Mouse (Mus musculus): ENCODE measurements around the gene Mrtfb.

Mrtfb gene

DNA sequence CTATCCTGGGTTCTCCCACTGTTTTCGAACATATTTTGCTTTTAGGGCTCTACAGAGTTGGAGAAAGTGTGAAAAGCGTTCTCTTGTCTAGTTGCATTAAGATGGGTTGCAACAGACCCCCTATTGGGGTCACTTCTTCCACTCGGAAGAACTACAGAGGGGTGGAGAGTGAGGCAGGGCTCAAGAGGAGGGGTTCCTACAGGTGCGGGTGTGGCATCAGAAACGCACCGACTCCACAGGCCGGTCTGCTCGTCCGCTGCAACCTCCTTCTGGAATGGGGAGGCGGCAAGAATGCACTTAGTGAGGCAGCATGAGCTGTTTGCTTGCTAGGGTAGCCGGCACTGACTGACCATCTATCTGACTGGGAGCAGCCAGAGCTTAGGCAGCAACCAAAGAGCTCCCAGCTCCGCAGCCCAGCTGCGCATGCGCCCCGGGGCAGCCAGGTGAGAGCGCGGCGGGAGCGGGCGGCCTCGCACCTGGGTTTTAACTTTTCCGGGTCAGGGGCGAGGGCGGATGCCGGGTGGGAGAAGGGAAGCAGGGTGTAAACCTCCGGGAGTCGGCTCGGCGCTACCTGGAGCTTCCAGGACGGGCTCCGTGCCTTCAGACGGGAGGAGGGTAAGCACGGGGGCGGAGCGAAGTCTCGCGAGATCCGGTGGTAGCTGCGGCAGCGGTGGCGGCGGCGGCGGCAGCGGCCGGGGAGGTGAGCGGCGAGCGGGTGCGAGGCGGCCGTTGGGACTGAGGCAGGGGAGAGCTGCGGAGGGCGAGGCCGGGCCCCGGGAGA lies at the start of gene Mrtfb:
Gene Mrtfb, plus strand, starts transcription at position 627 of the 781 bp plus-strand sequence.
- peak; percentile 89 for DNase-seq

GRCm38 (mm10) chr16:13207649-13208048 lies 48.6 kb upstream of the Mrtfb start:
- no peak for DNase-seq

GRCm38 (mm10) chr16:13208087-13208486 lies 48.2 kb upstream of the Mrtfb start:
- no peak for DNase-seq

GRCm38 (mm10) chr16:13212781-13213180 lies 43.5 kb upstream of the Mrtfb start:
- no peak for DNase-seq

GRCm38 (mm10) chr16:13216116-13216952 lies 39.9 kb upstream of the Mrtfb start:
- DNase-seq: no peak

- DNase-seq: no peak
Observed at GRCm38 (mm10) chr16:13217951-13218350, 38.3 kb upstream of the Mrtfb start.

DNA sequence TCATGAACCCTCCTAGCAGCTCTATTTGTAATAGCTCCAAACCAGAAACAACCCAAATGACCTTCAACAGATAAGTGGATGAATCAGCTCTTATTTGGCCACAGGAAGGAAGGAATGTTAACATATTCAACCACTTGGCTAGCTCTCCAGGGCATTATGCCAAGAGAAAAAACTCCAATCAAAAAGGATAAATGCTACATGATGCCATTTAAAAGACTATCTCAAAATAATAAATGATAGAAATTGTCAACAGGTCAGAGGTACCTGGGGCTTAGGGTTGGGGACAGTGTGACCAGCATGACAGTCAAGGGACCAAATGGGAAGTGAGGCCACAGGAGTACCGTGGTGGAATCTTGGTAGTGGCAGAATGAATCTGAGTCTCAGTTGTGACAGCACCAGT lies 34.8 kb upstream of the Mrtfb start:
- DNase-seq: no peak

DNA sequence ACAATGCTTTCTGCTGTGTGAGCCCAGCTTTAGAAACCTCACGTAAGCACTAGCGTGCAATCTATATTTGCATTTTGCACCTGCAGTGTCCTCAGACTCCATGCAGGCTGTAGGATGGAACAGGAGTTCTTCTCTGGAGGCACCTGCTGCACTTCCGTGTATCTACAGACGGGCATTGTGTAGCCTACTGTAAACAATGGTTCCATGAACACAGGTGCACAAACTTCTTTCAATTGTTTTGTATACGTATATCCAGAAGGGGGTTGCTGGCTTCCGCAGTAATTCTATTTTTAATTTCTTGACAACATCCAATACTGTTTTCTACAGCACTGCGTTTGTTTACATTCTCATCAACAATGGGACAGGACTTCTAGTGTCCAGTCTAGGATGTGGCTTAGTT lies 24.2 kb upstream of the Mrtfb start:
- DNase-seq: no peak

DNA sequence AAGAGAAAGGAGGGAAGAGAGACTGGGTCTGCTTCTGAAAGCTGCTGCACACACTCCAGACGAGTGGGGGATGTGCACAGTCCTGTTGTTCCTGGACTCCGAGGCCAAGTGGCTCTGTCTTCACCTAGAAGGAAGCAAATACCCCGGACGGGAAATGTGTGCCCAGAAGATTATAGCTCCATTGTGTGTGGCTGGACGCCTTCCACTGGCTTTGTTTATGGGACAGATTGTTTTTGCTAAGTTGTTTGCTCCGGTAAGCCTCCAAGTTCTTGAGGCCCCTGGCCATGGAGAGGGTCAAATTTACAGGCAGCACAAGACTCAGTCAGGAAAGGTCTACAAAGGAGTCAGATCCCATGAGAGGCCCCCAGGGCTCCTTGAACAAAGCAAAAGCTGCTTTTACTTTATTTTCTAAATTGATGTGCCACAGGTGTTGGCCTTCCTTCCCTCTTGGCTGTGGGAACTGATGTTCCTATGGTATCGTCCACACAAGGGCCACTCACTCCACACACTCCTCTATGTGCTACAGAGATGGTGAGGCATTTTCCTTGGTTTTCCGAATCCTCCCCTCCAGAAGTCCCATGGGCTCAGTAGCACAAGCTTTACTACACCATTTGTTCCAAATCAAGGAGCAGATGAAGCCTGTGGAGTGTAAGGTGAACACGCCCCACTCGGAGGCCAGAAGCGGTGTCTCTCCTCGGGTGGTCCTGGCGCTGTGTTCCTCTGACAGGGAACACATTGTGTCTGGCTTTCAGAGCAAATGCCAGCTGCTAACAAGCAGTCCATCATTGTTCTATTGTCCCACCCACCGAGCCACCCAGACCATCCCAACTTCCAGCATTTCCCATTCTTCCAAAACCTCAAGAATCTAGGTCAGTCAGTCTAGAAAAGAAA lies 23.1 kb upstream of the Mrtfb start:
- peak; percentile 13 for DNase-seq

DNA sequence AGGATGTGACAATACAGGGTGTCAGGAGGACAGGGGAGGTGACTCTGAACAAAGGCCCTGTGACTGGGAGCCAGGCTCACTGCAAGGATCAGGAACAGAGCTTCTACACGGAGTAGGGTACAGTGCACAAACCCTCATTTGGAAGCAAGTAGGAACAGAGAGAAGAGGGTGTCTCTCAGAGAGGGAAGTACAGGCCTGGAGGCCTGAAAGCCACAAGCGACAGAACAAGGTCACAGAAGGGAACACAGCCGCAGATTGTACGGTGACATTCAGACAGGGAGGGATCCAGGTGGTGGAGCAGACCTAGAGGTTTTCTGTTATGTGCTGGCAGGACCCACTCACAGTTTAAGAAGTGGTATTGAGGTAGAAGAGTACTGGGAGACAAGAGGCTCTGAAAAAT lies 17.2 kb upstream of the Mrtfb start:
- DNase-seq: no peak

- DNase-seq: no peak
Observed at GRCm38 (mm10) chr16:13239544-13239943, 16.7 kb upstream of the Mrtfb start.

DNA sequence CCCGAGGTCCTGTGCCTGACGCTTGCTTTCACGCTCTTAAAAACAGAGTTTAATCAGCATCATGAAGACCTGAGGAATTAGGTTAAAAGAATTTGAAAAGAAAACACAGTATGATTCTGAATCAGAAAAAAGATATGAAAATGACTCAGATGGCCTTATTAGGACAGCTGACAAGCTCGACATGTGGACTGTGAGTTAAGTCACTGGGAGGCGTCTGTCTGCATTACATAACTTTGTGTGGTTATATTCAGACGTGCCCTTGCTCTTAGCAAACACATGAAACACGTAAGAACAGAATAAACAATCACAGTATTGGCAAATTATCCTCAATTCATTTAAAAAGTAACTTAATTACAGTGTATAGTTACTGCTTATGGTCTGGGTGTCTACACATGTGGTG lies 16.0 kb upstream of the Mrtfb start:
- DNase-seq: no peak

DNA sequence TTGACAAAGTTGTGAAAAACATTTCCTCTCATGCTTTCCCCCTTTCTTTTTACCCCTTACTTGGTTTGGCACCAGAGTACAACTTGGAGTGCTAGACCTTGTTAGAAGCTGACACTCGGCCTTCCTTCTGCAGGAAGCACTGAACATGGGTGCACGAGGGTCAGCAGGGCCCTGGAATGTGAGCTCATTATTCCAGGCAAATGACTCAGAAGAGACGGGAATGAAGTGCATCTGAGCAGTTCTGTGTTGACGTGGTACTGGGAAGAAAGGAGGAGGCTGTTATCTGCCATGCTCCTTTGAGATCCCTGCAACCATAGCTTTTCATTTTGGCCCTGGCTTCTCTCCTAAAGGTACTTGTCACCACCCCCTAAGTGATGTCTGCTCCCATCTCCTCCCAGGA lies 10.6 kb upstream of the Mrtfb start:
- DNase-seq: no peak

- no peak for DNase-seq
Observed at GRCm38 (mm10) chr16:13246855-13247254, 9.4 kb upstream of the Mrtfb start.

GRCm38 (mm10) chr16:13250061-13250460 lies 6.2 kb upstream of the Mrtfb start:
- DNase-seq: no peak

GRCm38 (mm10) chr16:13256667-13257527 lies 616 bp downstream of the Mrtfb start:
- DNase-seq: no peak

DNA sequence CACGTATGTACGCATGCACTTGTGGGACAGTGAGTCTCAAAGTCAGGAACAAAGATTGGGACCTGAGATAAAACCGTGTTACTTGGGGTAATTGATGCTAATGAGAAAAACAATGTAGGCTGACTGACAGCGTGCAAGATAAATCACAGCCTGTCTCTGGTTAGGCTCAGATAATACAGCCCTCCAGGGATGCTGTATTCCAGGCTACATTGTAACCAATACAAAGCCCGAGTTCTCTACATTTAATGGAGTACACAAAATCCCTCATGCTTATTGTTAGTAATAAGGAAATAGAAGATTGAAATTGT lies 1.2 kb downstream of the Mrtfb start:
- no peak for DNase-seq

GRCm38 (mm10) chr16:13259026-13259425 lies 2.7 kb downstream of the Mrtfb start:
- DNase-seq: no peak

- no peak for DNase-seq
Observed at GRCm38 (mm10) chr16:13266312-13266711, 10.0 kb downstream of the Mrtfb start.

DNA sequence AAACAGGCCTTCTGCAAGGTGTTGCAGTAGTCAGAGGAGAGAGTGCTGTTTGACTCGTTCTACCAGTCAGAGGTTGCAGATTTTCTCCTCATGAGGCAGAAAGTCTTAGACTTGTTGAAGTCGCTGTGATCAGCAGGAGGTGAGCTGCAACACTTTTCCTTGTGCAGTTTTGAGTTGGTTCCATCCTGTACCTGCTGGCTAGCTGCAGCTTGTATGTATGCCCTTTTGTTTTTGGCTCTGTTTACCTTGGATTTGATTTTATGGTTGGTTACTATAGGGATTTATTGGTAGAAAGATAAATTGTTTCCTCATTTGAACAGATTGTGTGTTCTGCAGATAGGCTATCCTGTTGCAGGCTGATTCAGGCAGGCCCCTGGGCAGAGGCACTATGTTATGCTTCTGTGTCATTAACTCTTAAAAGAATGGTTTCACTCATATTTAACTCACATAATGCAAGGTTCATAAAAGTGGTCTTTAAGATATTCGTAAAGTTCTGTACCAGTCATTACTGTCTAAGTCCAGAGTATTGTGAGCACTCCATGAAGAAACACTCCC lies 11.1 kb downstream of the Mrtfb start:
- no peak for DNase-seq

DNA sequence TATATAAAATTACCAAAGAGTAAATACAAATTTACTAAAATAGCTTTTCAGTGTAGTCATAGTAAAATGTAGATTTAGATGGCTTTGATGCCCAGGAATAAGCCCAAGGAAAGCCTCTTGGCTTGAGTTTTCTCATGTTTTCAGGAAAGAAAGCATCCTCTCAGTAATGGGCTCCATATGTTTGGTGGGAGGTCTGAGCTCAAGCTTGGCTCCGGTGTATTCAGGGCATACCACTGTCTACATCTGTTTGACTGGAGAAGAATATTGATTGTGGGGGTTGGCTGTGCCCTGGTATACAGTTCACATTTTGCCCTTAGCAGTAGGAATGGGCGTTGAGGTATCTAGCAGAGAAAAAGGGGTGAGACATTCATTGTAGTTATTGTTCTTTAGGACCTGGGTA lies 13.1 kb downstream of the Mrtfb start:
- DNase-seq: no peak

DNA sequence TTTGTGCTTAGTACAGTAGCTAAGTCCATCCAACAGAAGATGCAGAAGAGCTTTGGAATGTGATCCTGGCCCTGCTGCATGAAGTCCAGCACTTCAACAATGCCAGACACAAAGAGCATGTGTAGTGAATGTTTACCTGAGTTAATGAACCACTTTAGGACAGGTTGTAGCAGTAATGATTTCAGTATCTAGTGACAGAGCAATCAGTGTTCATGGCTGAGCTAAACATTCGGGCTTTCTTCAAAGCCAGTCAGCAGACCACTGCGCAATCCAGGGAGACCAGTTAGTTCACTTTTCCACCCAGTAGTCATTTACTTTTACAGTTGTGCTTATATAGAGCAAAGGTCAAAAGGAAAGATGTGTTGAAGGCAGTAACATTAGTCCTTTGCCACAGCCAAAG lies 20.0 kb downstream of the Mrtfb start:
- DNase-seq: no peak

Data from liver (tissue).